Mouse (Mus musculus): Measurements from ENCODE around the gene Mymx.

DNA sequence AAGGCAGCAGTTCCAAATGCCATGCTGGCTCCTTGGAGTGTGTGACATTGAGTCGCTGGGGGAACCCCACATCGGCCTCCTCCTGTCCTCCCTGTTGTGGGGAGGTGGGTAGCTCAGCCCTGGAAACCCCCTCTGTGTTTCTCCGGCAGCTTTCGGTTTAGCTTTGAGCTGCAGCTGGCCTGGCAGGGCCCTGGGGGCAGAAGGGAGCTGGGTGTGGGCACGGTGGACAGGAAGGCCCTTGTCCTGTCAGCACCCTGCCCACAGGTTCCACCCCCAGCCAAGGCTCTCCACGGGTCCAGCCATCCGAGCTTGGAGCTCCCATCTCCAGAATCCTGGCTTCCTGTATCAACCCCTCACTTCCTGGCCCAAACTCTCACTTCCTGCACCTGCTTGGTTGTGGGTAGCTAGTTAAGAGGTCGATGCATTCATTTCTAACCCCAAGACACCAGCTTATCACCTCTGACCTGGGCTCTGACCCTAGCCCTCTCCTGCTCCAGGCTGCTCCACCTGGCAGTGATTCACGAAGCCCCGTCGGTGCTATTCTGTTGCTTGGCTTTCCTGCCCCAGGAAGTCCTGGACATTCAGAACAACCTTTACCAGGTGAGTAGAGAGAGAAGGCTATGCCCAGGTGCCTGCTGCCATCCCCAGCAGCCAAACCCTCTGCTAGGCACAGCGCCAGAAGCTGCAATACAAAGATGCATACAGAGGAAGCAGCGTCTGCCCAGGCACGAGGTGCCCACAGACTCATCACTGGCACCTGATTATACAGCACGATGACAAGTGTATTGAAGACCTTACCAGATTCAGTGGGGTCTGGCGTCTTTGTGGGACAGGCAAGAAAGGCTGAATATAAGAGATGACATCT, 43.7 kb downstream of the Mymx start:
- TF ChIP-seq CTCF (IDR thresholded peaks at IDR 0.05; ENCODE audit: extremely low read depth, insufficient read length, insufficient replicate concordance, low read depth, low read length), result no peak
- TF ChIP-seq POLR2A (IDR thresholded peaks at IDR 0.05; ENCODE audit: low read depth, low read length), result no peak

Data from small intestine, adult 2 months (tissue).